Mouse (Mus musculus) midbrain, embryonic 14.5 days (tissue): Measurements from ENCODE around the gene Ribc2. TPM values are rescaled to one million over a fixed set of nuclear protein-coding genes. Genes with fewer than 3 reads are reported as not detected.

Source experiments
- ATAC-seq: fragments of 200-750 bp; cut with Nextera tagmentation; 2 replicates; pipeline ENCODE4 v1.8.0; 2017; ENCODE audit warnings: moderate number of reproducible peaks, moderate library complexity; ENCODE audit not compliant: low FRiP score, low TSS enrichment
- DNase-seq: peaks from one replicate; pipeline ENCODE4 v3.0.0-alpha.2; 2015
- H3K27ac ChIP-seq: fragments of 300-500 bp; sonication (generic); replicated peaks from 2 replicates; pipeline ENCODE4 v1.5.1; 2014; ENCODE audit warnings: mild to moderate bottlenecking, low read depth, low read length, moderate library complexity
- H3K27me3 ChIP-seq: fragments of 300-500 bp; sonication (generic); 2 replicates; pipeline ENCODE4 v1.6.1; 2014; ENCODE audit warnings: low read length, control low read depth, mixed read lengths; ENCODE audit not compliant: control insufficient read depth, insufficient read depth
- H3K36me3 ChIP-seq: fragments of 300-500 bp; sonication (generic); 2 replicates; pipeline ENCODE4 v1.6.1; 2014; ENCODE audit warnings: low read length, control low read depth; ENCODE audit not compliant: control insufficient read depth, insufficient read depth
- H3K4me1 ChIP-seq: fragments of 300-500 bp; sonication (generic); 2 replicates; pipeline ENCODE4 v1.6.1; 2014; ENCODE audit warnings: mild to moderate bottlenecking, antibody characterized with exemption, low read length, control low read depth; ENCODE audit not compliant: control insufficient read depth, insufficient read depth
- H3K4me2 ChIP-seq: fragments of 300-500 bp; sonication (generic); 2 replicates; pipeline ENCODE4 v1.6.1; 2014; ENCODE audit warnings: mild to moderate bottlenecking, low read length, moderate library complexity
- H3K4me3 ChIP-seq: fragments of 300-500 bp; sonication (generic); replicated peaks from 2 replicates; pipeline ENCODE4 v1.5.1; 2014; ENCODE audit warnings: low read depth, low read length
- H3K9ac ChIP-seq: fragments of 300-500 bp; sonication (generic); replicated peaks from 2 replicates; pipeline ENCODE4 v1.6.1; 2014; ENCODE audit warnings: mild to moderate bottlenecking, low read length, moderate library complexity
- H3K9me3 ChIP-seq: fragments of 300-500 bp; sonication (generic); 2 replicates; pipeline ENCODE4 v1.6.1; 2016; ENCODE audit warnings: low read length, control low read depth, mixed read lengths; ENCODE audit not compliant: control insufficient read depth
- WGBS: fragments of 180-500 bp; shearing (Covaris S2); extraction: QIAGEN DNeasy Blood & Tissue Kit; methylation state at CpG from one replicate; pipeline ENCODE4 v1.1.7; 2014; 5-methylcytosine and 5-hydroxymethylcytosine counted together
- polyA plus RNA-seq: library from polyadenylated mRNA; unstranded; fragments of >200 nt; fragmentation: Nextera tagmentation; extraction: Ambion mirVana; gene quantifications from 2 replicates; pipeline ENCODE4 v1.2.1, GENCODE M21; 2014

Ribc2 gene
- polyA plus RNA-seq, 1 experiment from 2014 or later, result 0.63 TPM

- Histone ChIP-seq H3K9ac (no peak overlapping the region), H3K27me3 (no peaks in the 10 kb centered on the region), H3K4me2 (no peak overlapping the region), H3K9me3 (no peaks in the 10 kb centered on the region), H3K4me3 (no peak overlapping the region), H3K36me3 (no peaks in the 10 kb centered on the region), H3K4me1 (peaks cover 2% of the 10 kb centered on the region), H3K27ac (no peak overlapping the region)
- DNase-seq (no peak), ATAC-seq (no peak)
- WGBS, result 93% methylated on average over 2 of the region's 2 CpGs
These were observed 40.2 kb downstream of the Ribc2 start for GRCm38 (mm10) chr15:85172054-85172453.

- Histone ChIP-seq H3K4me3 (no peak overlapping the region), H3K27me3 (no peaks in the 10 kb centered on the region), H3K9me3 (no peaks in the 10 kb centered on the region), H3K4me2 (no peak overlapping the region), H3K9ac (no peak overlapping the region), H3K27ac (no peak overlapping the region), H3K36me3 (no peaks in the 10 kb centered on the region), H3K4me1 (no peaks in the 10 kb centered on the region)
- ATAC-seq (no peak), DNase-seq (no peak)
- 88% methylated on average over 8 of the region's 8 CpGs for WGBS
These were observed 41.5 kb downstream of the Ribc2 start for GRCm38 (mm10) chr15:85173425-85173824.

GRCm38 (mm10) chr15:85174060-85174459, 42.2 kb downstream of the Ribc2 start:
- no peak for DNase-seq
- ATAC-seq, result no peak
- Histone ChIP-seq H3K4me2 (no peak overlapping the region), H3K4me3 (no peak overlapping the region), H3K27ac (no peak overlapping the region), H3K9ac (no peak overlapping the region), H3K4me1 (no peaks in the 10 kb centered on the region), H3K36me3 (no peaks in the 10 kb centered on the region), H3K9me3 (no peaks in the 10 kb centered on the region), H3K27me3 (no peaks in the 10 kb centered on the region)
- WGBS, result 82% methylated on average over 10 of the region's 10 CpGs

GRCm38 (mm10) chr15:85177576-85177975, 45.7 kb downstream of the Ribc2 start:
- H3K4me2 ChIP-seq, result no peak overlapping the region
- H3K9ac ChIP-seq, result no peak overlapping the region
- ATAC-seq, result no peak
- peak; percentile 89 for DNase-seq
- no peak overlapping the region for H3K27ac ChIP-seq
- no peaks in the 10 kb centered on the region for H3K4me1 ChIP-seq
- 75% methylated on average over 8 of the region's 8 CpGs for WGBS
- H3K36me3 ChIP-seq, result no peaks in the 10 kb centered on the region
- H3K9me3 ChIP-seq, result no peaks in the 10 kb centered on the region
- H3K4me3 ChIP-seq, result no peak overlapping the region
- H3K27me3 ChIP-seq, result no peaks in the 10 kb centered on the region

GRCm38 (mm10) chr15:85178172-85178571, 46.3 kb downstream of the Ribc2 start:
- no peak for DNase-seq
- H3K27ac ChIP-seq, result no peak overlapping the region
- H3K9ac ChIP-seq, result no peak overlapping the region
- no peaks in the 10 kb centered on the region for H3K36me3 ChIP-seq
- no peaks in the 10 kb centered on the region for H3K9me3 ChIP-seq
- no peak for ATAC-seq
- H3K4me3 ChIP-seq, result no peak overlapping the region
- 80% methylated on average over 6 of the region's 6 CpGs for WGBS
- no peaks in the 10 kb centered on the region for H3K4me1 ChIP-seq
- H3K4me2 ChIP-seq, result no peak overlapping the region
- H3K27me3 ChIP-seq, result no peaks in the 10 kb centered on the region

GRCm38 (mm10) chr15:85179528-85180180, 47.8 kb downstream of the Ribc2 start:
- Histone ChIP-seq H3K27me3 (no peaks in the 10 kb centered on the region), H3K4me2 (no peak overlapping the region), H3K4me1 (no peaks in the 10 kb centered on the region), H3K9ac (no peak overlapping the region), H3K36me3 (no peaks in the 10 kb centered on the region), H3K4me3 (no peak overlapping the region), H3K27ac (no peak overlapping the region), H3K9me3 (no peaks in the 10 kb centered on the region)
- peak; percentile 40 for DNase-seq
- WGBS, result 69% methylated on average over 7 of the region's 7 CpGs
- no peak for ATAC-seq

GRCm38 (mm10) chr15:85180368-85180767, 48.5 kb downstream of the Ribc2 start:
- no peak overlapping the region for H3K9ac ChIP-seq
- H3K9me3 ChIP-seq, result no peaks in the 10 kb centered on the region
- no peak for DNase-seq
- H3K4me2 ChIP-seq, result no peak overlapping the region
- H3K27ac ChIP-seq, result no peak overlapping the region
- H3K27me3 ChIP-seq, result no peaks in the 10 kb centered on the region
- H3K4me3 ChIP-seq, result no peak overlapping the region
- ATAC-seq, result no peak
- H3K4me1 ChIP-seq, result no peaks in the 10 kb centered on the region
- no peaks in the 10 kb centered on the region for H3K36me3 ChIP-seq

GRCm38 (mm10) chr15:85182063-85182462, 50.2 kb downstream of the Ribc2 start:
- WGBS, result 90% methylated on average over 4 of the region's 4 CpGs
- no peaks in the 10 kb centered on the region for H3K4me1 ChIP-seq

GRCm38 (mm10) chr15:85186916-85187315, 55.0 kb downstream of the Ribc2 start:
- Histone ChIP-seq H3K4me2 (no peak overlapping the region), H3K36me3 (no peaks in the 10 kb centered on the region), H3K27ac (no peak overlapping the region), H3K9ac (no peak overlapping the region), H3K27me3 (no peaks in the 10 kb centered on the region), H3K9me3 (no peaks in the 10 kb centered on the region), H3K4me1 (no peaks in the 10 kb centered on the region), H3K4me3 (no peak overlapping the region)
- 86% methylated on average over 7 of the region's 7 CpGs for WGBS
- no peak for ATAC-seq
- DNase-seq, result no peak

More at GRCm38 (mm10) chr15:85182063-85182462, 50.2 kb downstream of the Ribc2 start:
- no peak for DNase-seq
- H3K36me3 ChIP-seq, result no peaks in the 10 kb centered on the region
- H3K4me2 ChIP-seq, result no peak overlapping the region
- no peak overlapping the region for H3K27ac ChIP-seq
- no peak overlapping the region for H3K4me3 ChIP-seq
- H3K9me3 ChIP-seq, result no peaks in the 10 kb centered on the region
- H3K9ac ChIP-seq, result no peak overlapping the region
- ATAC-seq, result no peak
- no peaks in the 10 kb centered on the region for H3K27me3 ChIP-seq
